Mouse (Mus musculus): ENCODE results near the gene Med1. TPM values are rescaled to one million over a fixed set of nuclear protein-coding genes. Genes with fewer than 3 reads are reported as not detected.
A peak's percentile ranks its signal among the peaks of the same experiment; 100 is the strongest.
"Not testable (repeated sequence)": the region's sequence is repeated elsewhere in the genome, so short reads cannot be mapped to it uniquely, and the experiment has no call there.

Med1 gene
- polyA plus RNA-seq, 1 experiment from 2014 or later: 64.6 TPM

- H3K9ac ChIP-seq (replicated peaks; ENCODE audit: low read length): peak overlapping the region; percentile 97
- peak; percentile 60; the same call in 1 of the 2 replicates for ATAC-seq (ENCODE audit: low FRiP score, low TSS enrichment)
- 0 out of 2 replicates have a peak, but pooled peaks cover 6% of the 10 kb centered on the region for H3K36me3 ChIP-seq (ENCODE audit: insufficient read depth, low read length)
- H3K27me3 ChIP-seq (ENCODE audit: insufficient read depth, low read length): no peaks in the 10 kb centered on the region
- H3K9me3 ChIP-seq (ENCODE audit: low read length): no peaks in the 10 kb centered on the region
- peak overlapping the region; percentile 82 for H3K4me3 ChIP-seq (ENCODE audit: low read length)
- H3K4me2 ChIP-seq (replicated peaks; ENCODE audit: low read depth, low read length): peak overlapping the region; percentile 68
- under 1% methylated on average over 37 of the region's 37 CpGs for WGBS
- peak overlapping the region; percentile 100 for H3K27ac ChIP-seq (ENCODE audit: low read length)
- peaks cover 6% of the 10 kb centered on the region; the same call in 1 of the 2 replicates for H3K4me1 ChIP-seq (ENCODE audit: insufficient read depth, low read length)
These were observed 10.3 kb upstream of the Med1 start for GRCm38 (mm10) chr11:98203351-98203911.

GRCm38 (mm10) chr11:98202641-98203350 is 9.7 kb upstream of the Med1 start, which contains the start of gene Cdk12:
Gene Cdk12, plus strand, starts transcription at chr11:98203059.
- H3K9ac ChIP-seq (replicated peaks; ENCODE audit: low read length): peak within 1 kb of the TSS; percentile 97
- H3K27me3 ChIP-seq (ENCODE audit: insufficient read depth, low read length): no peaks in the 10 kb centered on the region
- no peaks in the 10 kb centered on the region for H3K9me3 ChIP-seq (ENCODE audit: low read length)
- ATAC-seq (ENCODE audit: low FRiP score, low TSS enrichment): peak; percentile 94
- WGBS: 1% methylated on average over 41 of the region's 63 CpGs
- peak within 1 kb of the TSS; percentile 82 for H3K4me3 ChIP-seq (ENCODE audit: low read length)
- H3K4me1 ChIP-seq (ENCODE audit: insufficient read depth, low read length): peaks cover 6% of the 10 kb centered on the region; the same call in 1 of the 2 replicates
- H3K27ac ChIP-seq (ENCODE audit: low read length): peak within 1 kb of the TSS; percentile 100
- H3K36me3 ChIP-seq (ENCODE audit: insufficient read depth, low read length): 0 out of 2 replicates have a peak, but pooled peaks cover 2% of the 10 kb centered on the region
- peak within 1 kb of the TSS; percentile 88 for H3K4me2 ChIP-seq (replicated peaks; ENCODE audit: low read depth, low read length)

- Histone ChIP-seq H3K9ac (replicated peaks; ENCODE audit: low read length) (peak overlapping the region; percentile 85), H3K4me1 (ENCODE audit: insufficient read depth, low read length) (peaks cover 6% of the 10 kb centered on the region; the same call in 1 of the 2 replicates), H3K36me3 (ENCODE audit: insufficient read depth, low read length) (no peaks in the 10 kb centered on the region), H3K27ac (ENCODE audit: low read length) (peak overlapping the region; percentile 93), H3K27me3 (ENCODE audit: insufficient read depth, low read length) (no peaks in the 10 kb centered on the region), H3K9me3 (ENCODE audit: low read length) (no peaks in the 10 kb centered on the region), H3K4me3 (ENCODE audit: low read length) (peak overlapping the region; percentile 82), H3K4me2 (replicated peaks; ENCODE audit: low read depth, low read length) (peak overlapping the region; percentile 88)
- peak; percentile 1; the same call in 1 of the 2 replicates for ATAC-seq (ENCODE audit: low FRiP score, low TSS enrichment)
- 2% methylated on average over 27 of the region's 27 CpGs for WGBS
These were observed 8.9 kb upstream of the Med1 start for GRCm38 (mm10) chr11:98201791-98202640.

GRCm38 (mm10) chr11:98190820-98191219 is 2.3 kb downstream of the Med1 start:
- H3K9me3 ChIP-seq (ENCODE audit: low read length): no peaks in the 10 kb centered on the region
- peaks cover 30% of the 10 kb centered on the region for H3K36me3 ChIP-seq (ENCODE audit: insufficient read depth, low read length)
- H3K9ac ChIP-seq (replicated peaks; ENCODE audit: low read length): no peak overlapping the region
- no peak overlapping the region for H3K4me2 ChIP-seq (replicated peaks; ENCODE audit: low read depth, low read length)
- H3K4me1 ChIP-seq (ENCODE audit: insufficient read depth, low read length): peaks cover 13% of the 10 kb centered on the region
- no peak for ATAC-seq (ENCODE audit: low FRiP score, low TSS enrichment)
- H3K4me3 ChIP-seq (ENCODE audit: low read length): no peak overlapping the region
- no peak overlapping the region for H3K27ac ChIP-seq (ENCODE audit: low read length)
- WGBS: 86% methylated on average over 5 of the region's 5 CpGs
- H3K27me3 ChIP-seq (ENCODE audit: insufficient read depth, low read length): no peaks in the 10 kb centered on the region

- H3K27ac ChIP-seq (ENCODE audit: low read length): no peak overlapping the region
- H3K9me3 ChIP-seq (ENCODE audit: low read length): no peaks in the 10 kb centered on the region
- no peak overlapping the region for H3K9ac ChIP-seq (replicated peaks; ENCODE audit: low read length)
- 86% methylated on average over 9 of the region's 9 CpGs for WGBS
- no peak for ATAC-seq (ENCODE audit: low FRiP score, low TSS enrichment)
- no peak overlapping the region for H3K4me3 ChIP-seq (ENCODE audit: low read length)
- H3K4me1 ChIP-seq (ENCODE audit: insufficient read depth, low read length): peaks cover 8% of the 10 kb centered on the region
- H3K27me3 ChIP-seq (ENCODE audit: insufficient read depth, low read length): no peaks in the 10 kb centered on the region
- H3K4me2 ChIP-seq (replicated peaks; ENCODE audit: low read depth, low read length): no peak overlapping the region
- H3K36me3 ChIP-seq (ENCODE audit: insufficient read depth, low read length): peaks cover 54% of the 10 kb centered on the region
These were observed 5.3 kb downstream of the Med1 start for GRCm38 (mm10) chr11:98187640-98188395.

- not testable (repeated sequence) for H3K9me3 ChIP-seq (ENCODE audit: low read length); H3K4me1 ChIP-seq (ENCODE audit: insufficient read depth, low read length); H3K4me3 ChIP-seq (ENCODE audit: low read length); ATAC-seq (ENCODE audit: low FRiP score, low TSS enrichment); H3K4me2 ChIP-seq (replicated peaks; ENCODE audit: low read depth, low read length); H3K27ac ChIP-seq (ENCODE audit: low read length); H3K9ac ChIP-seq (replicated peaks; ENCODE audit: low read length); H3K27me3 ChIP-seq (ENCODE audit: insufficient read depth, low read length)
- H3K36me3 ChIP-seq (ENCODE audit: insufficient read depth, low read length): peaks cover 61% of the 10 kb centered on the region
- 96% methylated on average over 3 of the region's 3 CpGs for WGBS
These were observed 10.9 kb downstream of the Med1 start for GRCm38 (mm10) chr11:98182149-98182548.

- Histone ChIP-seq H3K4me2 (replicated peaks; ENCODE audit: low read depth, low read length) (no peak overlapping the region), H3K4me3 (ENCODE audit: low read length) (no peak overlapping the region), H3K9me3 (ENCODE audit: low read length) (no peaks in the 10 kb centered on the region), H3K9ac (replicated peaks; ENCODE audit: low read length) (no peak overlapping the region), H3K36me3 (ENCODE audit: insufficient read depth, low read length) (peaks cover 51% of the 10 kb centered on the region), H3K27me3 (ENCODE audit: insufficient read depth, low read length) (no peaks in the 10 kb centered on the region), H3K4me1 (ENCODE audit: insufficient read depth, low read length) (no peaks in the 10 kb centered on the region), H3K27ac (ENCODE audit: low read length) (no peak overlapping the region)
- WGBS: 85% methylated on average over 1 of the region's 1 CpGs
- no peak for ATAC-seq (ENCODE audit: low FRiP score, low TSS enrichment)
These were observed 24.7 kb downstream of the Med1 start for GRCm38 (mm10) chr11:98168400-98168799.

GRCm38 (mm10) chr11:98155094-98155493 is 38.0 kb downstream of the Med1 start:
- no peak overlapping the region for H3K27ac ChIP-seq (ENCODE audit: low read length)
- H3K36me3 ChIP-seq (ENCODE audit: insufficient read depth, low read length): peaks cover 33% of the 10 kb centered on the region
- no peak overlapping the region for H3K9ac ChIP-seq (replicated peaks; ENCODE audit: low read length)
- no peaks in the 10 kb centered on the region for H3K4me1 ChIP-seq (ENCODE audit: insufficient read depth, low read length)
- no peak overlapping the region for H3K4me3 ChIP-seq (ENCODE audit: low read length)
- no peaks in the 10 kb centered on the region for H3K9me3 ChIP-seq (ENCODE audit: low read length)
- WGBS: 79% methylated on average over 6 of the region's 6 CpGs
- no peak for ATAC-seq (ENCODE audit: low FRiP score, low TSS enrichment)
- no peaks in the 10 kb centered on the region for H3K27me3 ChIP-seq (ENCODE audit: insufficient read depth, low read length)
- H3K4me2 ChIP-seq (replicated peaks; ENCODE audit: low read depth, low read length): no peak overlapping the region

- no peak for ATAC-seq (ENCODE audit: low FRiP score, low TSS enrichment)
- 9% methylated on average over 10 of the region's 10 CpGs for WGBS
These were observed 42.4 kb downstream of the Med1 start for GRCm38 (mm10) chr11:98150625-98151156.

More at GRCm38 (mm10) chr11:98150625-98151156, 42.4 kb downstream of the Med1 start:
- Histone ChIP-seq H3K36me3 (ENCODE audit: insufficient read depth, low read length) (peaks cover 9% of the 10 kb centered on the region), H3K4me2 (replicated peaks; ENCODE audit: low read depth, low read length) (peak overlapping the region; percentile 93), H3K4me1 (ENCODE audit: insufficient read depth, low read length) (peaks cover 13% of the 10 kb centered on the region), H3K27ac (ENCODE audit: low read length) (no peak overlapping the region), H3K4me3 (ENCODE audit: low read length) (peak overlapping the region; percentile 92), H3K9ac (replicated peaks; ENCODE audit: low read length) (no peak overlapping the region), H3K9me3 (ENCODE audit: low read length) (no peaks in the 10 kb centered on the region), H3K27me3 (ENCODE audit: insufficient read depth, low read length) (no peaks in the 10 kb centered on the region)
